ENCODE assay signal across 27 mouse cellular contexts in genomic region chr5:39334241-39334640, GRCm38 (mm10).
A peak's percentile ranks its signal among the peaks of the same experiment; 100 is the strongest.
DNase-seq lines count a peak whose midpoint lies in the region; ATAC-seq and TF ChIP-seq lines count a peak whose summit lies in the region.
"Had no signal": no experiment of that assay in that cellular context is flagged by ENCODE, and none has a peak within 500 bp of the region (broad histone marks: within the 10 kb centered on the region; RNA-seq: fewer than 3 reads in every experiment).

No protein-coding gene starts in this region.

- no peak overlapping the region for H3K4me2 ChIP-seq in CH12.LX (ENCODE audit: insufficient read depth, low read depth, poor library complexity, severe bottlenecking)
- H3K4me2 ChIP-seq: forebrain, embryonic 13.5 days; heart, embryonic 12.5 days; heart, embryonic 15.5 days; hindbrain, embryonic 14.5 days; intestine, embryonic 15.5 days had no signal

- no peaks in the 10 kb centered on the region for H3K27me3 ChIP-seq in CH12.LX (replicated peaks)
- H3K27me3 ChIP-seq: forebrain, embryonic 13.5 days; heart, embryonic 12.5 days; heart, embryonic 15.5 days; intestine, embryonic 15.5 days; Patski had no signal

- TF ChIP-seq EP300 in CH12.LX (IDR thresholded peaks at IDR 0.05; ENCODE audit: low read length) = no peak

- DNase-seq in spleen, postnatal 36 days (ENCODE audit: low spot score in 2 of 2) = peak; percentile 4 to 5
- DNase-seq in spleen, adult 12 weeks (ENCODE audit: low spot score) = no peak
- DNase-seq in CH12.LX (ENCODE audit: extremely low read depth) = peak; percentile 8
- no peak for DNase-seq in left cerebral cortex, adult 9 months (ENCODE audit: low spot score in 2 of 2)
- no peak for DNase-seq in embryo, embryonic 11 days
- DNase-seq in Muller cell, postnatal 12 days (ENCODE audit: inconsistent ontology term) = no peak
- DNase-seq: adrenal gland, adult 2 months; adrenal gland, postnatal 14 days; cerebellum, adult 11 months; cerebellum, adult 2 months; cerebellum, adult 9-11 months; cerebellum, postnatal 25 days; gastrocnemius, postnatal 10 days; gastrocnemius, postnatal 36 days; heart, adult 11 months; heart, postnatal 10 days; heart, postnatal 4 days had no signal

- H3K4me1 ChIP-seq in CH12.LX (ENCODE audit: control insufficient read depth in 1 of 2, insufficient read depth in 2 of 2) = peaks cover 0 to 32% of the 10 kb centered on the region in 2 experiments; a peak in 1 of 4 replicates
- H3K4me1 ChIP-seq: forebrain, embryonic 10.5 days; forebrain, embryonic 13.5 days; heart, embryonic 12.5 days; heart, embryonic 15.5 days; intestine, embryonic 15.5 days had no signal

- no peaks in the 10 kb centered on the region for H3K79me2 ChIP-seq in CH12.LX (replicated peaks; ENCODE audit: control insufficient read depth, extremely low read depth, insufficient read depth, poor library complexity, severe bottlenecking)

- H3K27ac ChIP-seq in CH12.LX (ENCODE audit: insufficient read depth, low read depth) = no peak overlapping the region
- H3K27ac ChIP-seq: forebrain, embryonic 10.5 days; forebrain, embryonic 13.5 days; heart, embryonic 15.5 days; hindbrain, embryonic 14.5 days; intestine, embryonic 15.5 days had no signal

- TF ChIP-seq CTCF in CH12.LX (conservative IDR thresholded peaks at IDR 0.05 in 1 of 2, IDR thresholded peaks at IDR 0.05 in 1 of 2; ENCODE audit: low read depth in 2 of 2, low read length in 2 of 2) = no peak

- TF ChIP-seq RAD21 in CH12.LX (IDR thresholded peaks at IDR 0.05; ENCODE audit: low read depth, low read length) = no peak

- H3K9ac ChIP-seq in CH12.LX (ENCODE audit: insufficient read depth, low read depth) = no peak overlapping the region
- H3K9ac ChIP-seq: forebrain, embryonic 13.5 days; heart, embryonic 12.5 days; heart, embryonic 15.5 days; hindbrain, embryonic 14.5 days; intestine, embryonic 15.5 days had no signal

- H3K9me3 ChIP-seq in CH12.LX (replicated peaks; ENCODE audit: low read length) = no peaks in the 10 kb centered on the region
- H3K9me3 ChIP-seq: forebrain, embryonic 10.5 days; forebrain, embryonic 13.5 days; heart, embryonic 12.5 days; heart, embryonic 15.5 days; intestine, embryonic 15.5 days had no signal

- TF ChIP-seq POLR2A in CH12.LX (IDR thresholded peaks at IDR 0.05; ENCODE audit: low read depth, low read length) = no peak

- in situ Hi-C loops in CH12.LX (cut with MboI; ENCODE audit: low pct_ligation_motif_present, low pct_unique_long_range_greater_than_20kb, low sequenced_read_pairs) = no loop called here

- H3K36me3 ChIP-seq in CH12.LX (replicated peaks in 1 of 2; ENCODE audit: control insufficient read depth in 1 of 2, insufficient read depth in 1 of 2, low read length in 1 of 2) = no peaks in the 10 kb centered on the region
- H3K36me3 ChIP-seq: forebrain, embryonic 10.5 days; heart, embryonic 12.5 days; heart, embryonic 15.5 days; intestine, embryonic 15.5 days had no signal

- no peak overlapping the region for H3K4me3 ChIP-seq in CH12.LX (replicated peaks in 1 of 3; ENCODE audit: low read depth in 2 of 3, low read length in 2 of 3, poor library complexity in 1 of 3)
- H3K4me3 ChIP-seq: forebrain, embryonic 10.5 days; forebrain, embryonic 13.5 days; heart, embryonic 12.5 days; heart, embryonic 15.5 days; intestine, embryonic 15.5 days had no signal

- dilution Hi-C loops in CH12.LX (cut with MboI; ENCODE audit: extremely low pct_ligation_motif_present, extremely low pct_unique_long_range_greater_than_20kb, low sequenced_read_pairs) = no loop called here

- ATAC-seq in granulocyte monocyte progenitor cell, adult 5-6 weeks (replicated peaks; ENCODE audit: poor library complexity, severe bottlenecking) = peak; percentile 60
- peak; percentile 63; the same call in 1 of the 2 replicates for ATAC-seq in neutrophil, adult 5-6 weeks (ENCODE audit: extremely low read depth, insufficient number of reproducible peaks, low FRiP score, poor library complexity, severe bottlenecking)
- ATAC-seq: forebrain, embryonic 13.5 days; forebrain, embryonic 16.5 days; intestine, embryonic 15.5 days; Patski had no signal

TF ChIP-seq in CH12.LX, 34 proteins besides CTCF, POLR2A, EP300 and RAD21:
- TF ChIP-seq USF2 (conservative IDR thresholded peaks at IDR 0.05; ENCODE audit: low read depth, low read length) (no peak), BHLHE40 (IDR thresholded peaks at IDR 0.05; ENCODE audit: low read depth, low read length) (no peak), ZKSCAN1 (IDR thresholded peaks at IDR 0.05; ENCODE audit: borderline replicate concordance, low read depth, low read length) (no peak), MAX (IDR thresholded peaks at IDR 0.05; ENCODE audit: low read length) (no peak), JUN (IDR thresholded peaks at IDR 0.05; ENCODE audit: insufficient read depth, low read depth, low read length) (no peak), USF1 (IDR thresholded peaks at IDR 0.05; ENCODE audit: low read depth, low read length) (no peak), IRF4 (IDR thresholded peaks at IDR 0.05; ENCODE audit: low read depth, low read length) (no peak), UBTF (IDR thresholded peaks at IDR 0.05; ENCODE audit: low read depth, low read length) (no peak), CHD2 (IDR thresholded peaks at IDR 0.05; ENCODE audit: low read length) (no peak), ZNF384 (IDR thresholded peaks at IDR 0.05; ENCODE audit: low read depth, low read length) (no peak), SIN3A (IDR thresholded peaks at IDR 0.05; ENCODE audit: low read length) (no peak), ETS1 (conservative IDR thresholded peaks at IDR 0.05; ENCODE audit: low read depth, low read length) (no peak), MAFK (IDR thresholded peaks at IDR 0.05; ENCODE audit: insufficient replicate concordance, low read length) (no peak), GABPA (IDR thresholded peaks at IDR 0.05; ENCODE audit: insufficient replicate concordance, low read depth, low read length) (no peak), NELFE (IDR thresholded peaks at IDR 0.05; ENCODE audit: low read depth, low read length) (no peak), SMC3 (IDR thresholded peaks at IDR 0.05; ENCODE audit: low read depth, low read length) (no peak), MEF2A (IDR thresholded peaks at IDR 0.05; ENCODE audit: borderline replicate concordance, low read depth, low read length) (no peak)

Comparison
In these comparisons a context has a peak if more than half of its experiments do, and no peak if none do; other contexts are left out.
1. DNase-seq: peak in spleen, postnatal 36 days (2 of 2) and CH12.LX (single experiment); none in spleen, adult 12 weeks (single experiment), left cerebral cortex, adult 9 months (0 of 2), embryo, embryonic 11 days (single experiment) and Muller cell, postnatal 12 days (single experiment).